Mouse (Mus musculus) kidney, postnatal 36 days (tissue): ENCODE data around the gene Prpf4.

Experiments
- DNase-seq, 2 experiments: peaks; one replicate each; pipeline ENCODE4 v3.0.0; 2021 to 2022; ENCODE audit warnings: mixed read lengths in 2 of 2

Prpf4 gene

GRCm38 (mm10) chr4:62389592-62390512, 18.7 kb upstream of the Prpf4 start:
- DNase-seq, result peak; percentile 25 to 47

- no peak for DNase-seq
Observed at GRCm38 (mm10) chr4:62391892-62392291, 16.7 kb upstream of the Prpf4 start.

GRCm38 (mm10) chr4:62393459-62393858, 15.1 kb upstream of the Prpf4 start:
- DNase-seq, result peak; percentile 21 to 30

- DNase-seq, result no peak
Observed at GRCm38 (mm10) chr4:62395806-62396205, 12.8 kb upstream of the Prpf4 start.

- no peak for DNase-seq
Observed at GRCm38 (mm10) chr4:62397616-62398365, 10.8 kb upstream of the Prpf4 start.

- no peak for DNase-seq
Observed at GRCm38 (mm10) chr4:62398956-62399355, 9.6 kb upstream of the Prpf4 start.

GRCm38 (mm10) chr4:62406133-62406532, 2.5 kb upstream of the Prpf4 start:
- no peak for DNase-seq

GRCm38 (mm10) chr4:62407730-62408582, 641 bp upstream of the Prpf4 start:
- peak; percentile 72 to 77 for DNase-seq

GRCm38 (mm10) chr4:62409615-62410014, 1.0 kb downstream of the Prpf4 start:
- DNase-seq, result no peak

- DNase-seq, result no peak
Observed at GRCm38 (mm10) chr4:62410325-62410724, 1.7 kb downstream of the Prpf4 start.

- DNase-seq, result no peak
Observed at GRCm38 (mm10) chr4:62411606-62412005, 3.0 kb downstream of the Prpf4 start.

GRCm38 (mm10) chr4:62418448-62418847, 9.9 kb downstream of the Prpf4 start:
- no peak for DNase-seq

- DNase-seq, result no peak
Observed at GRCm38 (mm10) chr4:62419091-62419490, 10.5 kb downstream of the Prpf4 start.

GRCm38 (mm10) chr4:62425891-62426290, 17.3 kb downstream of the Prpf4 start:
- DNase-seq, result no peak

GRCm38 (mm10) chr4:62427978-62428758, 19.6 kb downstream of the Prpf4 start:
- peak in 1 of 2 experiments; percentile 38 for DNase-seq

- no peak for DNase-seq
Observed at GRCm38 (mm10) chr4:62429616-62430015, 21.0 kb downstream of the Prpf4 start.

GRCm38 (mm10) chr4:62430678-62431077, 22.1 kb downstream of the Prpf4 start:
- DNase-seq, result peak; percentile 31 to 43

GRCm38 (mm10) chr4:62431522-62431921, 22.9 kb downstream of the Prpf4 start:
- no peak for DNase-seq

GRCm38 (mm10) chr4:62433939-62434870, 25.6 kb downstream of the Prpf4 start:
- DNase-seq, result peak; percentile 70 to 73

- DNase-seq, result peak; percentile 75 to 83
Observed at GRCm38 (mm10) chr4:62435081-62435480, 26.5 kb downstream of the Prpf4 start, which contains the start of gene Rnf183. Gene Rnf183 (minus strand): TSS chr4:62435252.
